Mouse (Mus musculus) urinary bladder, postnatal 4 days (tissue): Measurements from ENCODE around the gene Cd9.

Source experiments
- DNase-seq, 2 experiments: peaks; one replicate each; pipeline ENCODE4 v3.0.0; 2021 to 2022; ENCODE audit warnings: low spot score in 2 of 2

Cd9 gene

GRCm38 (mm10) chr6:125494092-125494871, at the start of gene Cd9:
TSS of gene Cd9 (minus strand) at chr6:125494791.
- DNase-seq, result peak; percentile 75 to 87

GRCm38 (mm10) chr6:125541296-125541695, 46.7 kb upstream of the Cd9 start:
- DNase-seq, result no peak

GRCm38 (mm10) chr6:125540826-125541225, 46.2 kb upstream of the Cd9 start:
- DNase-seq, result no peak

GRCm38 (mm10) chr6:125540199-125540598, 45.6 kb upstream of the Cd9 start:
- DNase-seq, result no peak

- DNase-seq, result no peak
These were observed 44.8 kb upstream of the Cd9 start for GRCm38 (mm10) chr6:125539423-125539822.

GRCm38 (mm10) chr6:125538469-125538868, 43.9 kb upstream of the Cd9 start:
- no peak for DNase-seq

GRCm38 (mm10) chr6:125534990-125535389, 40.4 kb upstream of the Cd9 start:
- no peak for DNase-seq

- no peak for DNase-seq
These were observed 38.6 kb upstream of the Cd9 start for GRCm38 (mm10) chr6:125533104-125533650.

GRCm38 (mm10) chr6:125529479-125529878, 34.9 kb upstream of the Cd9 start:
- no peak for DNase-seq

GRCm38 (mm10) chr6:125528614-125529200, 34.1 kb upstream of the Cd9 start:
- no peak for DNase-seq

GRCm38 (mm10) chr6:125526066-125526465, 31.5 kb upstream of the Cd9 start:
- DNase-seq, result no peak

- no peak for DNase-seq
These were observed 29.4 kb upstream of the Cd9 start for GRCm38 (mm10) chr6:125524027-125524426.

GRCm38 (mm10) chr6:125521558-125522193, 27.1 kb upstream of the Cd9 start:
- no peak for DNase-seq

GRCm38 (mm10) chr6:125515503-125516315, 21.1 kb upstream of the Cd9 start:
- no peak for DNase-seq

- no peak for DNase-seq
These were observed 18.5 kb upstream of the Cd9 start for GRCm38 (mm10) chr6:125512950-125513596.

- no peak for DNase-seq
These were observed 16.6 kb upstream of the Cd9 start for GRCm38 (mm10) chr6:125511196-125511595.

- DNase-seq, result no peak
These were observed 16.1 kb upstream of the Cd9 start for GRCm38 (mm10) chr6:125510645-125511044.

- DNase-seq, result no peak
These were observed 15.2 kb upstream of the Cd9 start for GRCm38 (mm10) chr6:125509783-125510182.

- DNase-seq, result no peak
These were observed 11.8 kb upstream of the Cd9 start for GRCm38 (mm10) chr6:125506427-125506826.

- DNase-seq, result no peak
These were observed 10.2 kb upstream of the Cd9 start for GRCm38 (mm10) chr6:125504622-125505355.
